Mouse (Mus musculus) adrenal gland, adult 10 weeks (tissue): ENCODE data around the gene Pdrg1. TPM values are rescaled to one million over a fixed set of nuclear protein-coding genes. Genes with fewer than 3 reads are reported as not detected.

Source experiments
- polyA plus RNA-seq: library from polyadenylated mRNA; stranded (reverse); fragments of 350-450 nt; fragmentation: Illumina TruSeq; extraction: RNeasy Lipid Tissue Mini Kit (QIAGEN cat#74804); gene quantifications from one replicate; pipeline ENCODE4 v1.2.3, GENCODE M21; 2014; ENCODE audit warnings: low read depth, low replicate concordance

Gene Pdrg1
- polyA plus RNA-seq = 141 TPM

DNA sequence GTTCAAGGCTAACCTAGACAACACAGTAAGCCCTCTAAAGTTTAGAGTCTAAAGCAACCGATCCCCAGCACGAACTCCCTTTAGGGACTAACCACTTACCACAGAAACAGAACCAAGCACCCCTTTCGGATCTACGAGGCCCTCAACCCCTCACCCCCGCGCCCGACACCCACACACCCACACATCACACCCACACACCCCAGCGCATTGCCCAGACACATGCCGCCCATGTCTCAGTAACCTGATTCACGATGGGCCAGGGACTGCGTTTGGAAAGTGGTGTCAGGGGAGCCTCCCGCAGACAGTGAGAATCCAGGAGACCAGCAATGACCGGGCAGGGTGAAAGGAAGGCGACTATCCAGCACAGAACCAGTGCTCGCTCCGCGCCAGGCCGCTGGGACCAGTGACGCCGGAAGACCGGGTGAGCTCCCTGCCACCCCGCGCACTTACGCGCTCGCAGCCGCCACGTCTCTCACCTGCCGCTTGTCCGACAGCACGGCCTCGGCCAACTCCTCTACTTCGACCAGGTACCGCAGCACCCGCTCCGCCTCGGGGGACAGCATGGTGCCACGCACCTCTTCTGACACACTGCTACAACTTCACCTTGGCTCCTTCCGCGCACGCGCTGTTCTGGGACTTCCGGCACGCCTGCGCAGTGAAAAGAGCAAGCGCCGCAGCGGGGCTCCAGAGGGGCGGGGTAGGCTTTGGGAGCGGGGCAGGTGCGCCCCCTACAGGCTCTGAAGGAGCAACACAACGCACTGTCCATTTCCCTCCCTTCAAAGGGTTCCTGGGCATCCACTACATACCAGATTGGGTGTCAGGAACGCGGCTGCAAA is at the start of gene Pdrg1:
Gene Pdrg1, minus strand, starts transcription at position 670 of the 836 bp plus-strand sequence.

DNA sequence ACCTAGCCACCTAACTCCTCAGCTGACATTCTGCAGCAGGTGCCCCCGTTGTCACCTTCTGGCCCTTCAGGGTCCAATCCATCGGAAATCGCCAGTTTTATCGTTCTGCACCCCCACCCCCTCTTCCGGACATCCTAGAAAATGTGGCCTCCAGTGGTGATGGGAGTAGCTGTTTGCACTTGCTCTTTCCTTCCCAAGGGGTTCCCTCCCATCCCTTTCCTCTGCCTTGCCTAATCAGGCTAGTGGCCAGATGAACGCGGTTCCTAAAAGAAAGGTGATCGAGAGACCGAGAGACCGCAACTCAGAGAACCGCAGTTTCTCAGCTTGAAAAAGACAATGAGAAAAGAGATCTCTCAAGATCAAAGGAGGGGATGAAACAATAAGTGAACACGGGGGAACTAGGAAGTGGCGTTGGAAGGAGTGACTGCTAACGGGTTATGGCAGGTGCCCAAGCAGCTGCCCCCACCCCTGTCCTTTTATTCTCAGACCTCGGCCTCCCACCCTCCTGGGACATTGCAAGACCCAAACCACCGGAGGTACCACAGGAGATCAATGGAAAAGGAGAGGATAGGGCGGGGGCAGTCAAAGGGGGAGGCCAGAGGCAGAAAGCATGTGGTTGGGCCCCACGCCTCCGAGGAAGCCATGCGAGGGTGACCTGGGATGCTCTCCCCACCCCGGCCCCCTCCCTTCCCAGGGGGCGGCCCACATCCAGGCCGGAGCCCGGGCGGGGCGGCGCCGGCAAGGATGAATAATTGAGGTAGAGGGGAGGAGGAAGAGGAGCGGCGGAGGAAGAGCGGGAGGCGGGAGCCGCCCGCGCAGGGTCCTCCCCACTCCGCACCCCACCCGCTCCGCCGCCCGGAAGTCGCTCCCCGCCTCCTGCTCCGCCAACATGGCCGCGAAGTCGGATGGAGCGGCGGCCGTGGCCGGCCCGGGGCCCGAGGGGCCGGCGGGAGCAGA is 16.2 kb upstream of the Pdrg1 start, which contains the start of gene Xkr7:
Gene Xkr7, plus strand, starts transcription at position 727 of the 957 bp plus-strand sequence.

DNA sequence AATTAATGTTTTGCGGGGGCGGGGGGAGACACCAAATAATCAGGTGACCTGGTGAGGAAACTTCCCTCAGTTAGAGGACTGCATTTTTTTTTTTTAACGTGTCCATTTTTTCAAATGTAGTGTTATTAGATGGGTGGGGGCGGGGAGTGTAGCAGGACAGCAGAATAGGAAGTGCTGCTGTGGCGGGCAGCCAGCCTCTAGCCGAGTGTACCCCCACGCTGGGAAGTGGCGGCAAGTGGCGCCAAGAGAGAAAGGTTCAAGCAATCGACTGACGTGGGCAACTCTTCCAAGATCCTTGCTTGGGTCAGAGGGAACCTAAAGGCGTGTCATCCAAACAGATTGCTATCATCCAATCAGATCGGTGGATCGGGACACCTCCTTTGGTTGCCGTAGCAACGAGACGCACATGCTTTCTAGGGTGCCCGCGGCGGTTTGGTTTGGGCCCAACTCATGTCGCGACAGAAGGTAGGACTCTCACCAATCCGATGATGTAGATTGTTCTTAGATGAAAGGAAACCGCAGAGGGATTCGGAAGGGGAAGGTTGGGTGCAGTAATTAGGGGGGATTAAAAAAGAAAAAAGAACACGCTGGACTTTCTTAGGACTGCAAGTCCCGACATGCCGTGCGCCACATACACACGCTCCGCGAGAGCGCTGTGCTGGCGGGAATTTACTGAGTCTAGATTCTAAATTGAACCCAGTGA is 53.0 kb downstream of the Pdrg1 start, which contains the start of gene Ttll9:
Gene Ttll9, plus strand, starts transcription at position 395 of the 703 bp plus-strand sequence.

Other genes starting within 250 kb of the Pdrg1 start
- 22.3 TPM for gene Bcl2l1, start 183.7 kb downstream of the Pdrg1 start, polyA plus RNA-seq
- 9.4 TPM for gene Tpx2, start 167.5 kb downstream of the Pdrg1 start, polyA plus RNA-seq
- 0.35 TPM for gene Mylk2, start 104.1 kb downstream of the Pdrg1 start, polyA plus RNA-seq
- not detected for gene Foxs1, start 82.2 kb downstream of the Pdrg1 start, polyA plus RNA-seq
- gene Dusp15, start 63.7 kb downstream of the Pdrg1 start, polyA plus RNA-seq = not detected
- not detected for gene Ttll9, start 52.9 kb downstream of the Pdrg1 start, polyA plus RNA-seq
- not detected for gene Xkr7, start 16.4 kb upstream of the Pdrg1 start, polyA plus RNA-seq
- gene Ccm2l, start 50.5 kb upstream of the Pdrg1 start, polyA plus RNA-seq = 1.9 TPM
- 0.52 TPM for gene Hck, start 93.0 kb upstream of the Pdrg1 start, polyA plus RNA-seq
- gene Tm9sf4, start 145.9 kb upstream of the Pdrg1 start, polyA plus RNA-seq = 30.9 TPM
- gene Tspyl3, start 210.0 kb upstream of the Pdrg1 start, polyA plus RNA-seq = 2.6 TPM
- gene Plagl2, start 226.0 kb upstream of the Pdrg1 start, polyA plus RNA-seq = 8.0 TPM
- gene Pofut1, start 226.1 kb upstream of the Pdrg1 start, polyA plus RNA-seq = 34.2 TPM